Mouse (Mus musculus): ENCODE results near the gene Sgsm2. TPM values are rescaled to one million over a fixed set of nuclear protein-coding genes. Genes with fewer than 3 reads are reported as not detected.
"Not testable (repeated sequence)": the region's sequence is repeated elsewhere in the genome, so short reads cannot be mapped to it uniquely, and the experiment has no call there.

Gene Sgsm2
- polyA plus RNA-seq, 1 experiment: 2.3 TPM

GRCm38 (mm10) chr11:74826151-74826550 is 70.7 kb downstream of the Sgsm2 start:
- TF ChIP-seq CTCF (IDR thresholded peaks at IDR 0.05; ENCODE audit: low read depth, low read length) (no peak), POLR2A (IDR thresholded peaks at IDR 0.05; ENCODE audit: borderline replicate concordance, low read depth, low read length) (no peak)
- H3K4me3 ChIP-seq (ENCODE audit: insufficient read depth, low read length): no peak overlapping the region
- H3K4me1 ChIP-seq (ENCODE audit: control insufficient read depth, insufficient read depth, low read length): peaks cover 41% of the 10 kb centered on the region
- H3K27ac ChIP-seq (ENCODE audit: insufficient read depth, low read depth, low read length): peak overlapping the region; percentile 95

GRCm38 (mm10) chr11:74822746-74823440 is 74.0 kb downstream of the Sgsm2 start:
- TF ChIP-seq CTCF (IDR thresholded peaks at IDR 0.05; ENCODE audit: low read depth, low read length): no peak
- no peak for TF ChIP-seq POLR2A (IDR thresholded peaks at IDR 0.05; ENCODE audit: borderline replicate concordance, low read depth, low read length)
- Histone ChIP-seq H3K4me3 (ENCODE audit: insufficient read depth, low read length) (no peak overlapping the region), H3K27ac (ENCODE audit: insufficient read depth, low read depth, low read length) (no peak overlapping the region), H3K4me1 (ENCODE audit: control insufficient read depth, insufficient read depth, low read length) (peaks cover 29% of the 10 kb centered on the region)

- Histone ChIP-seq H3K4me1 (ENCODE audit: control insufficient read depth, insufficient read depth, low read length) (peaks cover 16% of the 10 kb centered on the region), H3K4me3 (ENCODE audit: insufficient read depth, low read length) (no peak overlapping the region)
- TF ChIP-seq CTCF (IDR thresholded peaks at IDR 0.05; ENCODE audit: low read depth, low read length) (no peak), POLR2A (IDR thresholded peaks at IDR 0.05; ENCODE audit: borderline replicate concordance, low read depth, low read length) (no peak)
Observed at GRCm38 (mm10) chr11:74821463-74821862, 75.4 kb downstream of the Sgsm2 start.

GRCm38 (mm10) chr11:74820921-74821320 is 75.9 kb downstream of the Sgsm2 start:
- Histone ChIP-seq H3K4me3 (ENCODE audit: insufficient read depth, low read length) (no peak overlapping the region), H3K4me1 (ENCODE audit: control insufficient read depth, insufficient read depth, low read length) (peaks cover 12% of the 10 kb centered on the region), H3K27ac (ENCODE audit: insufficient read depth, low read depth, low read length) (no peak overlapping the region)
- TF ChIP-seq CTCF (IDR thresholded peaks at IDR 0.05; ENCODE audit: low read depth, low read length) (no peak), POLR2A (IDR thresholded peaks at IDR 0.05; ENCODE audit: borderline replicate concordance, low read depth, low read length) (no peak)

More at GRCm38 (mm10) chr11:74821463-74821862, 75.4 kb downstream of the Sgsm2 start:
- H3K27ac ChIP-seq (ENCODE audit: insufficient read depth, low read depth, low read length): no peak overlapping the region

- no peak for TF ChIP-seq POLR2A (IDR thresholded peaks at IDR 0.05; ENCODE audit: borderline replicate concordance, low read depth, low read length)
- no peak for TF ChIP-seq CTCF (IDR thresholded peaks at IDR 0.05; ENCODE audit: low read depth, low read length)
- Histone ChIP-seq H3K27ac (ENCODE audit: insufficient read depth, low read depth, low read length) (no peak overlapping the region), H3K4me3 (ENCODE audit: insufficient read depth, low read length) (no peak overlapping the region), H3K4me1 (ENCODE audit: control insufficient read depth, insufficient read depth, low read length) (no peaks in the 10 kb centered on the region)
Observed at GRCm38 (mm10) chr11:74815795-74816194, 81.1 kb downstream of the Sgsm2 start.

- TF ChIP-seq POLR2A (IDR thresholded peaks at IDR 0.05; ENCODE audit: borderline replicate concordance, low read depth, low read length): no peak
- no peak for TF ChIP-seq CTCF (IDR thresholded peaks at IDR 0.05; ENCODE audit: low read depth, low read length)
- no peak overlapping the region for H3K27ac ChIP-seq (ENCODE audit: insufficient read depth, low read depth, low read length)
- H3K4me3 ChIP-seq (ENCODE audit: insufficient read depth, low read length): no peak overlapping the region
- H3K4me1 ChIP-seq (ENCODE audit: control insufficient read depth, insufficient read depth, low read length): no peaks in the 10 kb centered on the region
Observed at GRCm38 (mm10) chr11:74811538-74811937, 85.3 kb downstream of the Sgsm2 start.

GRCm38 (mm10) chr11:74811027-74811426 is 85.8 kb downstream of the Sgsm2 start:
- H3K27ac ChIP-seq (ENCODE audit: insufficient read depth, low read depth, low read length); H3K4me3 ChIP-seq (ENCODE audit: insufficient read depth, low read length); H3K4me1 ChIP-seq (ENCODE audit: control insufficient read depth, insufficient read depth, low read length): not testable (repeated sequence)

GRCm38 (mm10) chr11:74810134-74810533 is 86.7 kb downstream of the Sgsm2 start:
- Histone ChIP-seq H3K4me1 (ENCODE audit: control insufficient read depth, insufficient read depth, low read length) (no peaks in the 10 kb centered on the region), H3K27ac (ENCODE audit: insufficient read depth, low read depth, low read length) (no peak overlapping the region), H3K4me3 (ENCODE audit: insufficient read depth, low read length) (no peak overlapping the region)
- TF ChIP-seq CTCF (IDR thresholded peaks at IDR 0.05; ENCODE audit: low read depth, low read length) (no peak), POLR2A (IDR thresholded peaks at IDR 0.05; ENCODE audit: borderline replicate concordance, low read depth, low read length) (no peak)

GRCm38 (mm10) chr11:74808251-74808853 is 88.5 kb downstream of the Sgsm2 start:
- Histone ChIP-seq H3K27ac (ENCODE audit: insufficient read depth, low read depth, low read length) (no peak overlapping the region), H3K4me1 (ENCODE audit: control insufficient read depth, insufficient read depth, low read length) (no peaks in the 10 kb centered on the region), H3K4me3 (ENCODE audit: insufficient read depth, low read length) (no peak overlapping the region)
- TF ChIP-seq CTCF (IDR thresholded peaks at IDR 0.05; ENCODE audit: low read depth, low read length) (no peak), POLR2A (IDR thresholded peaks at IDR 0.05; ENCODE audit: borderline replicate concordance, low read depth, low read length) (no peak)

- TF ChIP-seq CTCF (IDR thresholded peaks at IDR 0.05; ENCODE audit: low read depth, low read length) (no peak), POLR2A (IDR thresholded peaks at IDR 0.05; ENCODE audit: borderline replicate concordance, low read depth, low read length) (no peak)
- Histone ChIP-seq H3K4me1 (ENCODE audit: control insufficient read depth, insufficient read depth, low read length) (no peaks in the 10 kb centered on the region), H3K27ac (ENCODE audit: insufficient read depth, low read depth, low read length) (no peak overlapping the region)
Observed at GRCm38 (mm10) chr11:74807246-74807882, 89.5 kb downstream of the Sgsm2 start.

More at GRCm38 (mm10) chr11:74807246-74807882, 89.5 kb downstream of the Sgsm2 start:
- no peak overlapping the region for H3K4me3 ChIP-seq (ENCODE audit: insufficient read depth, low read length)
